Mouse (Mus musculus) testis, adult 10 weeks (tissue): ENCODE measurements around the gene Olfr231. TPM values are rescaled to one million over a fixed set of nuclear protein-coding genes. Genes with fewer than 3 reads are reported as not detected.

Experiments
- polyA plus RNA-seq: library from polyadenylated mRNA; stranded (reverse); fragments of 350-450 nt; fragmentation: Illumina TruSeq; extraction: RNeasy Lipid Tissue Mini Kit (QIAGEN cat#74804); gene quantifications from one replicate; pipeline ENCODE4 v1.2.3, GENCODE M21; 2014; ENCODE audit warnings: low read depth, low replicate concordance

Gene Olfr231
- 0.04 TPM for polyA plus RNA-seq

GRCm38 (mm10) chr1:174121062-174121461 lies at the start of gene Olfr231:
TSS of gene Olfr231 (minus strand) at chr1:174121162.

DNA sequence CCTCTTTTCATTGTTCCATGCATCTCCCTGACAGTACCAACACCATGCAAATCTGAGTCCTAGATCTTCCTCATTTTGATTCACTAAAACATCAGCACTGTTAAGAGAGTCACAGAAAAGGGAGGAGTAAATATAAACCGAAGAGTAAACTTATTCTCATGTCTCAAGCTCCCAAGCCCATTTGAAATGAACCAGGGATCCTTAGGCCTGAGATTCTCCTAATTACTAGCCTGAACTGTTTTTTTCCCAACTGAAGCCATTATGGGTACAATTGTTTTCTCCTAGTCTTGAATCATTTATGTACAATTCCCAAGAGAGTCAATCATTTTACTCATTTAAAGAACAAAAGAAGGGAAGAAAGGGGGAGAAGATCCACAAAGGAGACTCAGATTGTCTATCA lies 34.4 kb upstream of the Olfr231 start, which contains the start of gene Olfr420:
TSS of gene Olfr420 (plus strand) at position 301 of the 400 bp plus-strand sequence.

GRCm38 (mm10) chr1:174131217-174131616 lies 10.3 kb upstream of the Olfr231 start, which contains the start of gene Olfr424:
TSS of gene Olfr424 (plus strand) at chr1:174131517.

GRCm38 (mm10) chr1:174096591-174096990 lies 24.4 kb downstream of the Olfr231 start, which contains the start of gene Olfr427:
TSS of gene Olfr427 (plus strand) at chr1:174096891.

DNA sequence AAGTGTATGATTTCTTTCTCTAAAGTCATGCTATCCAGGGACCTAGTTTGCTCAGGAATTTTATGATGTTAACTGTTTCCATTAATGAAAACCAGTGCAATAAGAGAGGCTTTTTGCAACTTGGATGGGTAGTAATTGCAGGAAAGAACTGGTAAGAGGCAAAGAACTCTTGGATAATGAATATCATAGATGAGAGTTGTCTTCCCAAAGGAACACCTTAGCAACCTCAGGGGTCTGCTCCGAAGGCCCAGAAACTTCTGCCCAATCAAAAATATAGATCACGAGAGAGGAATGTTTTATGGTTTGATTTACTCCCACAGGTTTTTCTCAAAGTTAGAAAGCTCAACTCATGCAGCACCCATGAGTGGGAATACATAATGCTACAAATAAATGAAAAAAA lies 36.9 kb downstream of the Olfr231 start, which contains the start of gene Olfr429:
TSS of gene Olfr429 (plus strand) at position 301 of the 400 bp plus-strand sequence.

DNA sequence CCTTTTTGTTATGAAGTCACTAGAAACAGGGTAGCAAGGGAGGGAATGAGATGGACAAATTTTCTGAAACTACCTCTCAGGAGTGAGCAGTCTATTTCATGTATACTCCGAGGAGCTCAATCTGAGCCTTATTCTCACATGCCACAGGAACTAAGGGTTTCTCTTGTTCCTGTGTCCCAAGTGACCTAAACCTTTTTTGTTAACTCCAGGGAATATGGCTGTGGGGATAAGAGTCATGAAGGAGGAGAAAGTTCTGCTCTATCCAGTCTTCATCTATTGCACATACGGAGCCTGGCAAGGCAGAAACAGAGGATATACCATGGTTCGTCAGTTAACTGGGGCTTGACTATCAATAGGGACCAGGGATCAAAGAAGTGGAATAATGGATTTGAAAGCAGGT lies 54.7 kb downstream of the Olfr231 start, which contains the start of gene Olfr430:
TSS of gene Olfr430 (plus strand) at position 301 of the 400 bp plus-strand sequence.

Other genes starting within 250 kb of the Olfr231 start
- 1.7 TPM for gene Ifi211, start 208.1 kb downstream of the Olfr231 start, polyA plus RNA-seq
- gene Mndal, start 178.7 kb downstream of the Olfr231 start, polyA plus RNA-seq = 5.1 TPM
- 5.7 TPM for gene Ifi203, start 178.5 kb downstream of the Olfr231 start, polyA plus RNA-seq
- gene Ifi202b, start 138.4 kb downstream of the Olfr231 start, polyA plus RNA-seq = 0.95 TPM
- 0.45 TPM for gene Ifi205, start 89.4 kb downstream of the Olfr231 start, polyA plus RNA-seq
- gene Olfr433, start 80.5 kb downstream of the Olfr231 start, polyA plus RNA-seq = not detected
- gene Olfr432, start 72.0 kb downstream of the Olfr231 start, polyA plus RNA-seq = not detected
- not detected for gene Olfr430, start 54.6 kb downstream of the Olfr231 start, polyA plus RNA-seq
- not detected for gene Olfr429, start 36.8 kb downstream of the Olfr231 start, polyA plus RNA-seq
- not detected for gene Olfr427, start 24.3 kb downstream of the Olfr231 start, polyA plus RNA-seq
- not detected for gene Olfr424, start 10.4 kb upstream of the Olfr231 start, polyA plus RNA-seq
- gene Olfr420, start 34.5 kb upstream of the Olfr231 start, polyA plus RNA-seq = not detected
- gene Spta1, start 51.6 kb upstream of the Olfr231 start, polyA plus RNA-seq = 10.8 TPM
- gene Olfr419, start 130.9 kb upstream of the Olfr231 start, polyA plus RNA-seq = not detected
- not detected for gene Mptx1, start 209.4 kb upstream of the Olfr231 start, polyA plus RNA-seq
- not detected for gene Olfr417, start 244.0 kb upstream of the Olfr231 start, polyA plus RNA-seq